Mouse (Mus musculus) megakaryocyte, adult 5-6 weeks (primary cell): ENCODE measurements around the gene Zkscan17. TPM values are rescaled to one million over a fixed set of nuclear protein-coding genes. Genes with fewer than 3 reads are reported as not detected.

Source experiments
- ATAC-seq: 2 replicates; pipeline ENCODE4 v1.8.0; 2016; ENCODE audit warnings: mild to moderate bottlenecking, inconsistent platforms; ENCODE audit not compliant: poor library complexity, severe bottlenecking
- total RNA-seq, 2 experiments: library from RNA; stranded (forward) in 1 of 2; stranded (reverse) in 1 of 2; fragments of 153-499, 151-499 nt in 1 of 2; fragments of 221-1000, 200-1000 nt in 1 of 2; gene quantifications; 2 replicates each; pipeline versions ENCODE4 v1.2.3 to v1.2.4; 2015 to 2017

Zkscan17 gene
- total RNA-seq, 2 experiments from 2014 or later: 7.4 to 9.0 TPM

GRCm38 (mm10) chr11:59471413-59472325 is 54.9 kb downstream of the Zkscan17 start:
- ATAC-seq: peak; percentile 73

- ATAC-seq: no peak
Observed at GRCm38 (mm10) chr11:59460459-59460858, 66.1 kb downstream of the Zkscan17 start.

- ATAC-seq: no peak
Observed at GRCm38 (mm10) chr11:59458973-59459372, 67.6 kb downstream of the Zkscan17 start.

GRCm38 (mm10) chr11:59456891-59457290 is 69.7 kb downstream of the Zkscan17 start:
- no peak for ATAC-seq

- ATAC-seq: no peak
Observed at GRCm38 (mm10) chr11:59456346-59456745, 70.2 kb downstream of the Zkscan17 start.

- no peak for ATAC-seq
Observed at GRCm38 (mm10) chr11:59451086-59451485, 75.5 kb downstream of the Zkscan17 start, which contains the start of gene Snap47. TSS of gene Snap47 (minus strand) at chr11:59451186.

- peak; percentile 75 for ATAC-seq
Observed at GRCm38 (mm10) chr11:59450230-59450771, 76.2 kb downstream of the Zkscan17 start.

GRCm38 (mm10) chr11:59449741-59450229 is 76.8 kb downstream of the Zkscan17 start, which contains the start of gene Jmjd4:
TSS of gene Jmjd4 (plus strand) at chr11:59450045.
- ATAC-seq: peak; percentile 90

- no peak for ATAC-seq
Observed at GRCm38 (mm10) chr11:59443102-59443501, 83.4 kb downstream of the Zkscan17 start.

- no peak for ATAC-seq
Observed at GRCm38 (mm10) chr11:59437954-59438353, 88.6 kb downstream of the Zkscan17 start.

Other genes starting within 250 kb of the Zkscan17 start
- gene Wnt3a, start 236.0 kb downstream of the Zkscan17 start, total RNA-seq (2015): not detected in 2 replicates
- gene Wnt3a, start 236.0 kb downstream of the Zkscan17 start, total RNA-seq (2017): not detected in 2 replicates
- not detected in 2 replicates for gene Wnt9a, start 219.8 kb downstream of the Zkscan17 start, total RNA-seq (2015)
- gene Wnt9a, start 219.8 kb downstream of the Zkscan17 start, total RNA-seq (2017): not detected in 2 replicates
- not detected in 2 replicates for gene Prss38, start 151.1 kb downstream of the Zkscan17 start, total RNA-seq (2015)
- gene Prss38, start 151.1 kb downstream of the Zkscan17 start, total RNA-seq (2017): not detected in 2 replicates
- gene Jmjd4, start 76.7 kb downstream of the Zkscan17 start, total RNA-seq (2015): 1.9 and 2.3 TPM in 2 replicates
- 1.8 and 2.0 TPM in 2 replicates for gene Jmjd4, start 76.7 kb downstream of the Zkscan17 start, total RNA-seq (2017)
- gene Snap47, start 75.6 kb downstream of the Zkscan17 start, total RNA-seq (2015): 2.9 and 3.3 TPM in 2 replicates
- 4.9 and 8.1 TPM in 2 replicates for gene Snap47, start 75.6 kb downstream of the Zkscan17 start, total RNA-seq (2017)
- gene Zfp867, start 54.3 kb downstream of the Zkscan17 start, total RNA-seq (2015): 0.40 and 1.2 TPM in 2 replicates
- gene Zfp867, start 54.3 kb downstream of the Zkscan17 start, total RNA-seq (2017): 0.59 and 0.77 TPM in 2 replicates
- gene Nlrp3, start 14.8 kb upstream of the Zkscan17 start, total RNA-seq (2015): 23.8 and 32.5 TPM in 2 replicates
- 41.2 and 43.0 TPM in 2 replicates for gene Nlrp3, start 14.8 kb upstream of the Zkscan17 start, total RNA-seq (2017)
- not detected in 2 replicates for gene Olfr222, start 49.5 kb upstream of the Zkscan17 start, total RNA-seq (2015)
- not detected in 2 replicates for gene Olfr222, start 49.5 kb upstream of the Zkscan17 start, total RNA-seq (2017)
- gene Olfr223, start 66.5 kb upstream of the Zkscan17 start, total RNA-seq (2015): not detected in 2 replicates
- not detected in 2 replicates for gene Olfr223, start 66.5 kb upstream of the Zkscan17 start, total RNA-seq (2017)
- 23.7 and 26.2 TPM in 2 replicates for gene Mprip, start 134.6 kb upstream of the Zkscan17 start, total RNA-seq (2015)
- 58.6 and 61.8 TPM in 2 replicates for gene Mprip, start 134.6 kb upstream of the Zkscan17 start, total RNA-seq (2017)